Mouse (Mus musculus) heart, embryonic 10.5 days (tissue): ENCODE measurements around the gene Smurf1. TPM values are rescaled to one million over a fixed set of nuclear protein-coding genes. Genes with fewer than 3 reads are reported as not detected.

Experiments used
- DNase-seq: peaks from one replicate; pipeline ENCODE4 v3.0.0-alpha.2; 2017; ENCODE audit warnings: low spot score
- H3K27ac ChIP-seq: fragments of 300-500 bp; sonication (generic); 2 replicates; pipeline ENCODE4 v1.5.1; 2016; ENCODE audit warnings: mild to moderate bottlenecking
- H3K27me3 ChIP-seq: fragments of 300-500 bp; sonication (generic); 2 replicates; pipeline ENCODE4 v1.6.1; 2016; ENCODE audit warnings: mild to moderate bottlenecking; ENCODE audit not compliant: poor library complexity, insufficient read depth, severe bottlenecking
- H3K36me3 ChIP-seq: fragments of 300-500 bp; sonication (generic); 2 replicates; pipeline ENCODE4 v1.6.1; 2016; ENCODE audit warnings: mild to moderate bottlenecking, moderate library complexity
- H3K4me1 ChIP-seq: fragments of 300-500 bp; sonication (generic); 2 replicates; pipeline ENCODE4 v1.6.1; 2016; ENCODE audit warnings: mild to moderate bottlenecking
- H3K4me3 ChIP-seq: fragments of 300-500 bp; sonication (generic); 2 replicates; pipeline ENCODE4 v1.5.1; 2016; ENCODE audit warnings: mild to moderate bottlenecking, moderate library complexity
- H3K9me3 ChIP-seq: fragments of 300-500 bp; sonication (generic); 2 replicates; pipeline ENCODE4 v1.6.1; 2016; ENCODE audit warnings: mild to moderate bottlenecking, moderate library complexity
- WGBS: fragments of 180-500 bp; shearing (Covaris S2); methylation state at CpG from one replicate; pipeline ENCODE4 v1.1.7; 2016; 5-methylcytosine and 5-hydroxymethylcytosine counted together
- polyA plus RNA-seq: library from polyadenylated mRNA; unstranded; fragments of >200 nt; fragmentation: Nextera tagmentation; extraction: Ambion mirVana; gene quantifications from 2 replicates; pipeline ENCODE4 v1.2.1, GENCODE M21; 2016

The Smurf1 gene
- polyA plus RNA-seq, 1 experiment from 2014 or later = 16.1 TPM

DNA sequence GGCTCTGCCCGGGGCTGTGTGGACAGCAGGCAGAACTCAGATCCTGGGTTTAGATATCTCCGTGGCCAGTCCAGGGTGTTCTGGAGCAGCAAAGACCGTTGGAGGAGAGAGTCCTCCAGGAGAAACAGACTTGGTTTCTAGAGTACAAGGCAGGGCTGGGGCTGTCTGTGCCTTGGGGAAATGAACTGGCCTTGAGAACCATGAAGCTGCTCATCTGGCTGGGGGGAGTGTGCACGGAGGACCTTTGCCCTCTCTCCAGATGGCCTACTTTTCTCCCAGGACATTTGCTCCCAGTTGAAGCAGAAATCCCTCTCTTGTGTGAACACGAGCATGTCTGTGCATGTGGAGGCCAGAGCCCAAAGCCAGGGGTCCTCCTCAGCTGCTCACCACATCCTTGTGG lies 93.3 kb downstream of the Smurf1 start:
- no peak overlapping the region; the same call in 1 of the 2 replicates for H3K27ac ChIP-seq
- DNase-seq = no peak
- WGBS = 78% methylated on average over 5 of the region's 5 CpGs
- H3K27me3 ChIP-seq = no peaks in the 10 kb centered on the region
- H3K4me1 ChIP-seq = peaks cover 16% of the 10 kb centered on the region
- no peak overlapping the region for H3K4me3 ChIP-seq
- peaks cover 10% of the 10 kb centered on the region for H3K36me3 ChIP-seq
- H3K9me3 ChIP-seq = no peaks in the 10 kb centered on the region

DNA sequence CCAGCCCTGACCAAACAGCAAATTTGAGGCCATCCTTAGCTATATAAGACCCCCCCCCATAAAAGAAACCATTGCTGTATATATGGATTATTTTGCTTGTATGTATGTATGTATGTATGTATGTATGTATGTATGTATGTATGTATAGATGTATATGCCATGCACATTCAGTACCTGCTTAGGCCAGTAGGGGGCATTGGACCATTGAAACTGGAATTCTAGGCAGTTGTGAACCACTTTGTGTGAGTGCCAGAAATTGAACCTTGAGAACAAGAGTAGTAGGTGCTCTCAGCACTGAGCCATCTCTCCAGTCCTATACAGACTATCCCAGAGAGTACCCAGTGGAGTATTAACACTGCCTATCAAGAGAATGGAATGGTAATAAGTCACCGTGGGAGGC lies 93.9 kb downstream of the Smurf1 start:
- WGBS = 83% methylated on average over 1 of the region's 1 CpGs
- no peak for DNase-seq
- Histone ChIP-seq H3K27ac (no peak overlapping the region), H3K9me3 (no peaks in the 10 kb centered on the region), H3K36me3 (peaks cover 4% of the 10 kb centered on the region), H3K27me3 (no peaks in the 10 kb centered on the region), H3K4me1 (peaks cover 16% of the 10 kb centered on the region), H3K4me3 (no peak overlapping the region)

DNA sequence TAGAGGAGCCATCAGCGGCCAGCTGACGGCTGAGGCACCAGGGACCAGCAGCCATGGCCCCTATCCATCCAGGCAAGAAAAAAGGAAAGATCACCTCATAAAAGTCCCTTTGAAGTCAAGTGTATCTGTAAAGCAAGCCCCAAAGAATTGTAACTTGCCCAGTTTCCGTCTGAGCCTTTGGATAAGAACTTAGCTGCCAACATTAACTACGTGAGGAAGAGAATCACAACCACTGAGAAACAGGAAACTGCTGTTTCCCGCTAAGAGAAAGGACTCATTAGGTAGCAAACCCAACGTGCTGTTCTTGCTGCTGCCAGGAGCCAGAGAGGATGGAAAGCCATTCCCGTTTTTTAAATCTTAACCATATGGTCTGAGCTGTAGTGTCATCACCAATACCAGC lies 94.9 kb downstream of the Smurf1 start:
- Histone ChIP-seq H3K27me3 (no peaks in the 10 kb centered on the region), H3K4me1 (peaks cover 13% of the 10 kb centered on the region), H3K36me3 (peaks cover 4% of the 10 kb centered on the region; the same call in 1 of the 2 replicates), H3K27ac (no peak overlapping the region), H3K4me3 (no peak overlapping the region), H3K9me3 (no peaks in the 10 kb centered on the region)
- DNase-seq = no peak
- 68% methylated on average over 7 of the region's 7 CpGs for WGBS

DNA sequence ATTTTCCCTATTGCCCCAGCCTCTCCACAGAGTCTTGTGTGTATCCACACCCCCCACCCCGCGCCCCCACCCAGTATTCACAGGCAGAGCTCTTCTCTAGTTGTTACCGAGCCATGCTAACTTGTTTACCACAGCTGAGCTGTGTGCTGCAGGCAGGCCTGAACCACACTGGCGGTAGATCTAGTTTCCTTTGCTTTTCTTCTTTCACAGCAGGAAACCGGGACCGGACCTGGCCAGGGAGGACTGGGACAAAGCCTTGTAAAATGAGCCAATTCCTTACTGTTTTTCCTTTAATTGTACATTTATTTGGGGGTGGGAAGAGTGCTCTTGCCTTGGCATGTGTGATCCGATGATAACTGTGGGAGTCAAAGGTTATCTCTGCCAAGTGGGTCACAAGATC lies 96.2 kb downstream of the Smurf1 start:
- Histone ChIP-seq H3K27me3 (no peaks in the 10 kb centered on the region), H3K9me3 (no peaks in the 10 kb centered on the region), H3K4me1 (0 out of 2 replicates have a peak, but pooled peaks cover under 1% of the 10 kb centered on the region), H3K36me3 (peaks cover 2% of the 10 kb centered on the region; the same call in 1 of the 2 replicates), H3K27ac (no peak overlapping the region), H3K4me3 (no peak overlapping the region)
- no peak for DNase-seq
- 66% methylated on average over 7 of the region's 7 CpGs for WGBS

DNA sequence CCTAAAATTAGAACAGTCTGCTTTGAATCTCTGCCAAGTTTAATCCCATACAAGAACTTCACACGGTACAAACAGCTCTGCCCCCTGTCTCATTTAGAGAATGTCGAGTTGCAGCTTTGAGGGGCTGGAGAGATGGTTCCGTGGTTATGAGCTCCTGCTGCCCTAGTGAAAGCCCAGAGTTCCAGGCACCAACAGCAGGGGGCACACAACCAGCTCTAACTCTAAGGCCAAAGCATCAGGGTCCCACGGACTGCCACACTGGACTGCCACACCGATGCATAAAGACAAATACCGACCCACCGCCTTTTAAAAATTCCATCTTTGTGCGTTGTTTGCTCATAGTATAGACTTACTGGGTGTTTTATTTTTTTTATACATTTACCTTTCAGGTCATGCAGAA lies 98.7 kb downstream of the Smurf1 start:
- no peaks in the 10 kb centered on the region for H3K9me3 ChIP-seq
- no peak for DNase-seq
- H3K27me3 ChIP-seq = no peaks in the 10 kb centered on the region
- H3K36me3 ChIP-seq = peaks cover 2% of the 10 kb centered on the region; the same call in 1 of the 2 replicates
- H3K4me3 ChIP-seq = no peak overlapping the region
- WGBS = 82% methylated on average over 8 of the region's 8 CpGs
- no peaks in the 10 kb centered on the region for H3K4me1 ChIP-seq
- H3K27ac ChIP-seq = no peak overlapping the region

DNA sequence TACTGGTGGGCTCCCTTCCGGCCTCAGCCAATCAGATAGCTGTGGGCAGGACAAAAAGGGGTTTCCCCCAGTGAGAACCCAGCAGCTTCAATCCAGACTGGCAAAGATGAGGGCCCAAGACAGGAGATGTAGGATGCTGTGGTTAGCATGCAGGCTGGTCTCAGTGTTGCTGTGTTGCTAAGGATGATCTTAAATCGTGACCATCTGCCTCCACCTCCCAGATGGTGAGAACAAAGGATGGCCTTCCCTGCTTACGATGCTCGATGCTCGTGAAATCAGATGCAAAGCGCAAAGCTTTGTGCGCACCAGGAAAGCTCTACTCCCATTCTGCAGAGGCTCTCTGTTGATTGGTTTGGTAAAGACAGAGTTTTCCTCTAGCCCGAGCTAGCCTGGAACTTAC lies 104.7 kb downstream of the Smurf1 start:
- peaks cover 7% of the 10 kb centered on the region for H3K4me1 ChIP-seq
- no peaks in the 10 kb centered on the region for H3K27me3 ChIP-seq
- DNase-seq = no peak
- peaks cover 7% of the 10 kb centered on the region; the same call in 1 of the 2 replicates for H3K9me3 ChIP-seq
- peaks cover 56% of the 10 kb centered on the region for H3K36me3 ChIP-seq
- no peak overlapping the region for H3K27ac ChIP-seq
- 96% methylated on average over 8 of the region's 8 CpGs for WGBS
- H3K4me3 ChIP-seq = no peak overlapping the region

DNA sequence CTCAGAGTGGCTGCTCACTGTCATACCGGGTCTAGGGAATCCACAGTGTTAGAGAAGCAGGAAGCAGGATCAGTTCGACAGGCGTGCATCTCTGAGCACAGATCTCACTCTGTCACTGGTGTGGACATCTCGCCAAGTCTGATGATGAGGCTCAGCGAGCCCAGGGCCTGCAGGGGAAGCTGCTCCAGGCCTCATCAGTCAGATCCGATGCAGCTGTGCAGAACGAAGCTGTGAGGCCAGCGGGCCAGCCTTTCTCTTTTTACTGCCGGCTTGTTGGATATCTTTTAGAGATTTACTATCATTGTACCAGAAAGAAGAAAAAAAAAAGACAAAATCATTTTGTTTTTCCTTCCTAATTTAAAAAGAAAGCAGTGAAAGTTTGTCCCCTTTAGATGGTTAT lies 106.4 kb downstream of the Smurf1 start:
- DNase-seq = no peak
- peaks cover 7% of the 10 kb centered on the region; the same call in 1 of the 2 replicates for H3K9me3 ChIP-seq
- WGBS = 90% methylated on average over 9 of the region's 9 CpGs
- H3K36me3 ChIP-seq = peaks cover 70% of the 10 kb centered on the region
- peaks cover 10% of the 10 kb centered on the region for H3K4me1 ChIP-seq
- H3K27ac ChIP-seq = no peak overlapping the region
- no peaks in the 10 kb centered on the region for H3K27me3 ChIP-seq
- no peak overlapping the region for H3K4me3 ChIP-seq

DNA sequence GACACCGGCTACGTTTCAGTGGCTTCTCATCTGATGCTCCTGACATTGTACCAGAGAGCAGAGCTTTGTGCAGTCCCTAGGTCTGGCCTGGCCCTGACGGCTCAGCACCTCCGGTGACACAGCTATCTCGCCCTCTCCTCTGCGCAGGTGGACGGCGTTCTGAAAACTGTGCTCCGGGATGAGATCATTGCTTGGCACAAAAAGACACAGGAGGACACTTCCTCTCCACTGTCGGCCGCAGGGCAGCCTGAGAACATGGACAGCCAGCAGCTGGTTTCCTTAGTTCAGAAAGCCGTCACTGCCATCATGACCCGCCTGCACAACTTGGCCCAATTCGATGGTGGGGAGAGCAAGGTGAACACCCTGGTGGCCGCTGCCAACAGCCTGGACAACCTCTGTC lies 107.1 kb downstream of the Smurf1 start:
- H3K4me3 ChIP-seq = no peak overlapping the region
- no peak overlapping the region for H3K27ac ChIP-seq
- H3K36me3 ChIP-seq = peaks cover 77% of the 10 kb centered on the region
- peaks cover 10% of the 10 kb centered on the region for H3K4me1 ChIP-seq
- H3K27me3 ChIP-seq = no peaks in the 10 kb centered on the region
- 93% methylated on average over 15 of the region's 15 CpGs for whole genome bisulfite sequencing
- DNase-seq = no peak
- H3K9me3 ChIP-seq = peaks cover 7% of the 10 kb centered on the region; the same call in 1 of the 2 replicates

DNA sequence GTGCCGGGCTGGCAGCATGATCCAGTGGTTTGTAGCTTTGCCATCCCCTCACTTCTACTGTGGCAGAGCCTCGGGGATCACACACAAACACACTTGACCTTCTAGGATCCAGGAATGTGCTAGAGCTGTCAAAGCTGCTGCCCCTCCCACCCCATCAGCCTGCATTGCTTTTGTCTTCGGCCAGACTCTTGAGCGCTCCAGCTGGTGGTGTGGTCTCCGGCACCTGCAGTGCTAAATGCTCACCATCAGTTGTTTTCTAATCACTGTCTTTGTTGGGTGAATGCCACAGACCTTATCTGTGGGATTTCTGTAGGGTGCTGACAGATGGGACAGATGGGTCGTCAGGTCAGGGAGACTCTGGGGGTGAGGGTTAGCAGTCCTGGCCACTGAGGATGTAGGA lies 109.7 kb downstream of the Smurf1 start:
- H3K4me1 ChIP-seq = peaks cover 10% of the 10 kb centered on the region
- H3K9me3 ChIP-seq = peaks cover 3% of the 10 kb centered on the region; the same call in 1 of the 2 replicates
- no peak for DNase-seq
- peaks cover 99% of the 10 kb centered on the region for H3K36me3 ChIP-seq
- 41% methylated on average over 6 of the region's 6 CpGs for WGBS
- no peak overlapping the region for H3K27ac ChIP-seq
- no peaks in the 10 kb centered on the region for H3K27me3 ChIP-seq
- no peak overlapping the region for H3K4me3 ChIP-seq

DNA sequence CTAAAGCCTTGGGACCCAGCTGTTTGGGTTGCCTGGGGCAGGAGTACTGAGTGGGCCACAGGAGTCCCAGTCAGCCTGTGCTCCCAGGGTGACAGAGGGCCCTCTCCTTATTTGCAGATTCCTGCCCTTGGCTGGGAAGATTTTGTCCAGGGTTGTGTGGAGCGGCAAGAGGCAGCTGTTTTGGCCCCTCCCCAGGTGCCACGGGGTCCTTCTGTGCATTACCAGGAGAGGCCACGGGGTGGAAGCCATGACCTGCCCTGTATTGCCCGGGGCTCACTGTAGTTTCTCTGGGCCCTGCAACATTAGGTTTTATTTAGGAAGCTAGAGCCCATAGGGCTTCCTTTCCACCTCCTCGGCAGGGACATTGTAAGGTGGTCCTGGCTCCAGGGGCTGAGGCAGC lies 111.7 kb downstream of the Smurf1 start:
- no peak overlapping the region for H3K4me3 ChIP-seq
- H3K36me3 ChIP-seq = peaks cover 99% of the 10 kb centered on the region
- no peak overlapping the region for H3K27ac ChIP-seq
- H3K9me3 ChIP-seq = no peaks in the 10 kb centered on the region
- DNase-seq = no peak
- peaks cover 10% of the 10 kb centered on the region for H3K4me1 ChIP-seq
- WGBS = 90% methylated on average over 5 of the region's 5 CpGs
- no peaks in the 10 kb centered on the region for H3K27me3 ChIP-seq

DNA sequence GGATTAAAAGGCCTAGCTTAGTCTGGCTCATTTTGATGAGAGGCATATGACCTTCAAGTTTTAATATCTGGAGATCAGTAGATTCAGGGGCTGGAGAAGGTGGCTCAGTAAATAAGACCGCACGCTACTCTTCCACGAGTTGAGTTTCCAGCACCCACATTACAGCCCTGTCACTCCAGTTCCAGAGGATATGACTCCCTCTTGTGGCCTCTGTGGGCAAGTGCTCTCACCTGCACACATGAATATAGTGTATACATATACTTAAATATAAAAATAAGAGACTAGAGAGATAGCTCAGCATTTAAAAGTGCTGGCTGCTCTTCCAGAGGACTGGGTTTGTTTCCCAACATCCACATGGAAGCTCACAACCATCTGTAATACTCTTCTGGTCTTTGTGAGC lies 113.8 kb downstream of the Smurf1 start:
- H3K36me3 ChIP-seq = peaks cover 100% of the 10 kb centered on the region
- no peak overlapping the region for H3K27ac ChIP-seq
- H3K4me1 ChIP-seq = peaks cover 10% of the 10 kb centered on the region
- 90% methylated on average over 3 of the region's 3 CpGs for WGBS
- H3K4me3 ChIP-seq = no peak overlapping the region
- H3K27me3 ChIP-seq = no peaks in the 10 kb centered on the region
- no peak for DNase-seq
- no peaks in the 10 kb centered on the region for H3K9me3 ChIP-seq

DNA sequence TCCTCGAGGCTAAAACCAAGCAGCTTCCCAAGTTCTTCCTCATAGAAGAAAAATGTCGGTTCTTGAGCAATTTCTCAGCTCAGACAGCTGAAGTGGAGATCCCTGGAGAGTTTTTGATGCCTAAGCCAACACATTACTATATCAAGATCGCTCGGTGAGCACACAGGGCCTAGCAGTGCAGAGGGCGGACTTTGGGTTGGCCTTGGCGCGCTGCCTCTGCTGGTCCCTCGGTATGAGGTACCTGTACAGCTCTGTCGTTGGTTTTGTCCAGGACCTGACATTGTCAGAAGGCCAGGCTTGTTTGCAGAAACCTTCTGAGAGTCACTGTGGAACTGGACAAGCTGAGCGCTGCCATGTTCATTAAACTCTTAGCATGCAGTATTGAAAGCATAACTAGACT lies 115.7 kb downstream of the Smurf1 start:
- Histone ChIP-seq H3K27ac (no peak overlapping the region), H3K27me3 (no peaks in the 10 kb centered on the region), H3K4me3 (no peak overlapping the region), H3K36me3 (peaks cover 100% of the 10 kb centered on the region), H3K4me1 (no peaks in the 10 kb centered on the region), H3K9me3 (no peaks in the 10 kb centered on the region)
- no peak for DNase-seq
- WGBS = 92% methylated on average over 10 of the region's 10 CpGs

DNA sequence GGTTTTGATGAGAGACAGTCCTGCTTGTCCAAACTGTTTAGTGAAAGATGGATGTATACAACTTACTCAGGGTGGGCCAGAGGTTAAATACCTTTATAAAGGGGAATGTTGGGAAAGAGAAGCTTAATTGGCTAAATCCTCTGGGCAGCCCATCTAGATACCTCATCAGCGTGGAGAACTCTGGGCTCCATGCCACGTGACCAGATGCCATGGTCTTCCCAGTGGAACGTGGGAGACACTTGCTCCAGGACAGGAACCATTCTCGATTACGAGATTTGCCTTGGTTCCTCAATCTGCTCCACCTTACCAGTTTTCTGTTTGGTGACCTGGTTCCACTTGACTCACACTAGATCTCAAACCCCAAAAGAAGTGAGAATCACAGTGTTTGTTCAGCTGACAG lies 116.9 kb downstream of the Smurf1 start:
- Histone ChIP-seq H3K27me3 (no peaks in the 10 kb centered on the region), H3K36me3 (peaks cover 100% of the 10 kb centered on the region)
- WGBS = 95% methylated on average over 5 of the region's 5 CpGs

DNA sequence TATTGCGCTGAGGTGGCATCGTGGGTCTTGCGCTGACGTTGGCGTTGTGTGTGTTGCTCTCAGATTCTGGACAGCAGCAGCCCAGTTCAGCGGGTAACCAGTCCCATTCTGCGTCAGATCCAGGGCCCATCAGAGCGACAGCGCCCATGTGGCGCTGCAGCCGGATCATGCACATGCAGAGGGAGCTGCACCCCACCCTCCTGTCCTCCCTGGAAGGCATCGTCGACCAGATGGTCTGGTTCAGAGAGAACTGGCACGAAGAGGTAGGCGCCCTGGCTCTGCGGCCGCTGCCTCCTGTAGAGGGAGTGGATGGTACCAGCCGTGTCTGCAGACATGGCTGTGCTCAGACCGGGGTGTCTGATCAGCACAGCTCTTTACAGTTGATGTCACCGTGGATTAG lies 120.3 kb downstream of the Smurf1 start:
- Histone ChIP-seq H3K4me3 (no peak overlapping the region), H3K27ac (no peak overlapping the region), H3K36me3 (peaks cover 100% of the 10 kb centered on the region), H3K4me1 (no peaks in the 10 kb centered on the region), H3K27me3 (no peaks in the 10 kb centered on the region), H3K9me3 (no peaks in the 10 kb centered on the region)
- 95% methylated on average over 20 of the region's 20 CpGs for WGBS
- DNase-seq = no peak

More for the DNA sequence above, 116.9 kb downstream of the Smurf1 start:
- Histone ChIP-seq H3K4me1 (no peaks in the 10 kb centered on the region), H3K9me3 (no peaks in the 10 kb centered on the region), H3K27ac (no peak overlapping the region), H3K4me3 (no peak overlapping the region)
- no peak for DNase-seq
